Mouse (Mus musculus) liver, postnatal 0 days (tissue): Measurements from ENCODE around the gene Plxdc2. TPM values are rescaled to one million over a fixed set of nuclear protein-coding genes. Genes with fewer than 3 reads are reported as not detected.
A peak's percentile ranks its signal among the peaks of the same experiment; 100 is the strongest.

Experiments used
- ATAC-seq: fragments of 200-750 bp; cut with Nextera tagmentation; 2 replicates; pipeline ENCODE4 v1.8.0; 2017; ENCODE audit warnings: mild to moderate bottlenecking, moderate library complexity
- DNase-seq: peaks from one replicate; pipeline ENCODE4 v3.0.0-alpha.2; 2016
- H3K27ac ChIP-seq: fragments of 300-500 bp; sonication (generic); 2 replicates; pipeline ENCODE4 v1.5.1; 2014; ENCODE audit warnings: antibody characterized with exemption, moderate library complexity, mild to moderate bottlenecking, low read depth
- H3K27me3 ChIP-seq: fragments of 300-500 bp; sonication (generic); 2 replicates; pipeline ENCODE4 v1.6.1; 2014; ENCODE audit warnings: low read length, control low read depth, mixed read lengths; ENCODE audit not compliant: insufficient read depth
- H3K36me3 ChIP-seq: fragments of 300-500 bp; sonication (generic); replicated peaks from 2 replicates; pipeline ENCODE4 v1.6.1; 2014; ENCODE audit warnings: mild to moderate bottlenecking, control low read depth, low read length, moderate library complexity, mixed read lengths; ENCODE audit not compliant: insufficient read depth
- H3K4me1 ChIP-seq: fragments of 300-500 bp; sonication (generic); 2 replicates; pipeline ENCODE4 v1.6.1; 2014; ENCODE audit warnings: antibody characterized with exemption, mild to moderate bottlenecking, control low read depth; ENCODE audit not compliant: insufficient read depth
- H3K4me2 ChIP-seq: fragments of 300-500 bp; sonication (generic); 2 replicates; pipeline ENCODE4 v1.6.1; 2014; ENCODE audit warnings: low read depth, mild to moderate bottlenecking, low read length, moderate library complexity, mixed read lengths
- H3K4me3 ChIP-seq: fragments of 300-500 bp; sonication (generic); 2 replicates; pipeline ENCODE4 v1.5.1; 2014; ENCODE audit warnings: low read depth, low read length
- H3K9ac ChIP-seq: fragments of 300-500 bp; sonication (generic); replicated peaks from 2 replicates; pipeline ENCODE4 v1.6.1; 2014; ENCODE audit warnings: mild to moderate bottlenecking, moderate library complexity
- H3K9me3 ChIP-seq: fragments of 300-500 bp; sonication (generic); 2 replicates; pipeline ENCODE4 v1.6.1; 2016; ENCODE audit warnings: mild to moderate bottlenecking, control low read depth, low read length, mixed read lengths
- CTCF ChIP-seq: sonication (generic); IDR thresholded peaks from 2 replicates; pipeline ENCODE4 v1.5.1; 2016; ENCODE audit warnings: antibody characterized with exemption, low read depth
- EP300 ChIP-seq: IDR thresholded peaks from 2 replicates; pipeline ENCODE4 v1.6.1; 2016; ENCODE audit warnings: antibody characterized with exemption, low read depth, mild to moderate bottlenecking
- WGBS: fragments of 180-500 bp; shearing (Covaris S2); extraction: QIAGEN DNeasy Blood & Tissue Kit; methylation state at CpG from one replicate; pipeline ENCODE4 v1.1.7; 2014; ENCODE audit not compliant: insufficient replicate concordance; 5-methylcytosine and 5-hydroxymethylcytosine counted together
- polyA plus RNA-seq: library from polyadenylated mRNA; unstranded; fragments of >200 nt; fragmentation: Nextera tagmentation; extraction: Ambion mirVana; gene quantifications from 2 replicates; pipeline ENCODE4 v1.2.1, GENCODE M21; 2015

The Plxdc2 gene
- polyA plus RNA-seq, 1 experiment from 2014 or later, result 0.81 TPM

DNA sequence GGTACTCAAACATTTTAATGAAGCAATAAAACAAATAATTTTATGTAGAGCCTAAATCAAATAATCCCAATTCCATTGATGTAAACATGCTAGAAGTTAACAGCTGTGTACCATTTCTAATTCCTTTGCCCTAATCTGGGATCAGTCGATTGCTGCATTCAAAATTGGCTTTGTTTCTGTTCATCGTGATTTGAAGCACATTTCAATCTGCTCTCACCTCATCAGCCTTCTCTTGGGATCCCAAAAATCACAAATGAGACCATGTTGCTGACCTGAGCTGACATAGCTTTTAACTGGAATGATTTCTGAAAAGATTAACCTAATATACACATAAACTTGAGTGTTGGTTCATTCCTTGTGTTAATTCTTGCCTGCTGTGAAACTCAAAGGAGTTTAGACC, 340.3 kb downstream of the Plxdc2 start:
- WGBS, result 63% methylated on average over 2 of the region's 2 CpGs
- DNase-seq, result no peak

DNA sequence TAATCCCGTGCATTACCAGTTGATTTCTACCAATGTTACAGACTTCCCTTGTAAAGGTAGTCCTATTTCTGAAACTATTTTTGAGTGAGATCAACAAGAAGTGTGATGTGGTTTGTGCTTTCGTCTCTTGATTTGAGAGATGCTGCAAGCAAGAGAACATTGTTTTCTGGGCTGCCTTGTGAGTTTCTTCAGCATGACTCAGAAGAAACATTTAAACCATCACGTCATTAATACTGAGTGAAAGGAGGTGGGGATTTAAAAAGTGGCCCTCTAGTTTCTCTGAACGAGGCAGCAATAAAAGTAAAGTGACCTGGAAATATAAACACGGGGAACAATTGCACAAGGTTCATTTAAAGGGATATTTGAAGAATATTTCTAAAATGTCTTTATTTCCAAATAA, 341.1 kb downstream of the Plxdc2 start:
- no peak overlapping the region for H3K4me3 ChIP-seq
- no peak overlapping the region for H3K9ac ChIP-seq
- H3K36me3 ChIP-seq, result no peaks in the 10 kb centered on the region
- DNase-seq, result no peak
- no peak overlapping the region for H3K27ac ChIP-seq
- H3K4me1 ChIP-seq, result no peaks in the 10 kb centered on the region
- no peak overlapping the region for H3K4me2 ChIP-seq
- H3K27me3 ChIP-seq, result no peaks in the 10 kb centered on the region
- TF ChIP-seq EP300 (no peak), CTCF (no peak)
- 66% methylated on average over 5 of the region's 5 CpGs for WGBS
- H3K9me3 ChIP-seq, result no peaks in the 10 kb centered on the region
- no peak for ATAC-seq

More for the DNA sequence above, 340.3 kb downstream of the Plxdc2 start:
- Histone ChIP-seq H3K27ac (no peak overlapping the region), H3K27me3 (no peaks in the 10 kb centered on the region), H3K9ac (no peak overlapping the region), H3K4me1 (no peaks in the 10 kb centered on the region), H3K9me3 (no peaks in the 10 kb centered on the region), H3K4me3 (no peak overlapping the region), H3K36me3 (no peaks in the 10 kb centered on the region), H3K4me2 (no peak overlapping the region)
- TF ChIP-seq EP300 (no peak), CTCF (no peak)
- no peak for ATAC-seq

DNA sequence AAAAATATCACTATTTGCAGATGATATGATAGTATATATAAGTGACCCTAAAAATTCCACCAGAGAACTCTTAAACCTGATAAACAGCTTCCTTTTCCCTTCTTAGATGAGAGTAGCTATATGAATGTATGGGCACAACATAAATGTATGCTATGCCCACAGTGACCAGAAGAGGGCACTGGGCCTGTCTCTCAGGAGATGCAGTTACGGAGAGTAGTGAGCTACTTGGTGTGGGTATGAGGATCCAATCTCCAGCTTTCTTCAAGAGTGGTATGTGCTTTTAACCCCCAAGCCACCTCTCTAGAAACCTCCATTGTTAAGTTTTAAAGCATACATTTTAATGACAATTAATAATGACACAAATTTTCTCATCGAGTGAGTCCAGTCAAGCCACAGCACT, 350.1 kb downstream of the Plxdc2 start:
- Histone ChIP-seq H3K4me3 (no peak overlapping the region), H3K36me3 (no peaks in the 10 kb centered on the region), H3K4me2 (no peak overlapping the region), H3K9me3 (no peaks in the 10 kb centered on the region), H3K27me3 (no peaks in the 10 kb centered on the region), H3K27ac (no peak overlapping the region), H3K9ac (no peak overlapping the region), H3K4me1 (no peaks in the 10 kb centered on the region)
- ATAC-seq (no peak), DNase-seq (no peak)
- TF ChIP-seq CTCF (peak; percentile 39; the same call in 1 of the 2 replicates), EP300 (no peak)
- WGBS, result 81% methylated on average over 2 of the region's 2 CpGs

DNA sequence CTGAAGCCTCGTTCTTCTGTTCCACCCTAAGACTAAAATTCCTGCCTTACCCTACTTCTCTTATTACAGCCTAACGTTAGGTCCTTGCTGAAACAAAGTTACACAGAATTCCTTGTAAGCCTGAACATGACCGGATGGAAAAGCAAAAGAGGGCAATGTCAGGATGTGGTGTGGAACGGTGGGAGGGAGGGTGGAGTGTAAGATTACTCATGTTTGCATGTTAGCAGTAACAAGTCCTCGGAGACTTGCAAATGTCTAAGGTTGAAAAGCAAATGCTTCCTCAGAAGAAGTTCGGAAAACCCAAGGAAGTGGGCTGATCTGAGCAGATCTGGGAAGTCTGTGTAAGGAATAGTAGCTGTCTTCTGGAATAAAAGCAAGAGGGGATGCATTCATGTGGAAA, 353.8 kb downstream of the Plxdc2 start:
- no peak for ATAC-seq
- Histone ChIP-seq H3K4me1 (no peaks in the 10 kb centered on the region), H3K27me3 (no peaks in the 10 kb centered on the region), H3K36me3 (no peaks in the 10 kb centered on the region), H3K4me2 (no peak overlapping the region), H3K4me3 (no peak overlapping the region), H3K9me3 (no peaks in the 10 kb centered on the region), H3K27ac (no peak overlapping the region), H3K9ac (no peak overlapping the region)
- TF ChIP-seq CTCF (no peak), EP300 (no peak)
- DNase-seq, result no peak
- WGBS, result 68% methylated on average over 6 of the region's 6 CpGs

DNA sequence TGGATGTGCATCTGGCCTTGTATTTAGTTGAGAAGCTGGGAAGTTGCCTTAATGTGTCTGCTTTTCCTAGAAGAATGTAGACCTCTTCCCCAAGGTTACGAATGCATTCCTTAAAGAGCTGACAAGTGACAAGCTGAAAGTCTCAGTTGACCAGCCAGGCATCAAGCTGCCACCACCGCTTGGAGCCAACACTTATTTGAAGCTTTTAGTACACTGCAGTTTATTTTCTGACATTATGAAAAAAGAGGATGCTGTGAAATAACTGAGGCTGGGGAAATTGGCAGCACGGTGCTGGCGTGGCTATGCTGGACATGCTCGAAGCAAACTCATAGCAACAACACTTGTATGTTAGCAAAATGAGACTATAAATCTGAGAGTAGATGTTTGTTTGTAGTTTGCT, 374.9 kb downstream of the Plxdc2 start:
- no peak for ATAC-seq

DNA sequence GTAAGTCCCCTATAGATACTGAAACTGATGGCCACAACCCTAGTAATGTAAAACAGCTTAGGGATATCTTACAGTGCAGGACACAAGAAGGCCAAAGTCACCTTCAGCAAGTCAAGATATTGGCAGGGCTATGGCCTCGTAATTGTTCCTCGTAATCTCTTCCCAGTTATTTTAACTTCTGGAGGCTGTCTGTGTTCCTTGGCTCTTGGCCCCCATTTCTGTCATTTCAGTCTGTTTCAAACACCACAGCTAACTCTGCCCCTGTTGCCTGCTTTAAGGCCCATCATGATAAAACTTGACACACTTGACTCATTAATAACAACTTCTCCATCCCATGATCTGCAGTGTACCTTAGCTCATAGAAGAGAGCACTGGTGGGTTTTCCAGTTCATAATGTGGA, 378.3 kb downstream of the Plxdc2 start:
- Histone ChIP-seq H3K4me2 (no peak overlapping the region), H3K9ac (no peak overlapping the region), H3K27ac (no peak overlapping the region), H3K4me1 (no peaks in the 10 kb centered on the region), H3K36me3 (no peaks in the 10 kb centered on the region), H3K9me3 (no peaks in the 10 kb centered on the region), H3K4me3 (no peak overlapping the region), H3K27me3 (no peaks in the 10 kb centered on the region)
- no peak for TF ChIP-seq CTCF
- no peak for TF ChIP-seq EP300
- DNase-seq (no peak), ATAC-seq (no peak)
- 75% methylated on average over 2 of the region's 2 CpGs for WGBS

More for the DNA sequence above, 374.9 kb downstream of the Plxdc2 start:
- Histone ChIP-seq H3K4me2 (no peak overlapping the region), H3K27ac (no peak overlapping the region), H3K4me3 (no peak overlapping the region), H3K9ac (no peak overlapping the region), H3K36me3 (no peaks in the 10 kb centered on the region), H3K4me1 (no peaks in the 10 kb centered on the region), H3K9me3 (no peaks in the 10 kb centered on the region), H3K27me3 (no peaks in the 10 kb centered on the region)
- WGBS, result 75% methylated on average over 5 of the region's 5 CpGs
- no peak for DNase-seq
- TF ChIP-seq CTCF, result no peak
- TF ChIP-seq EP300, result no peak

DNA sequence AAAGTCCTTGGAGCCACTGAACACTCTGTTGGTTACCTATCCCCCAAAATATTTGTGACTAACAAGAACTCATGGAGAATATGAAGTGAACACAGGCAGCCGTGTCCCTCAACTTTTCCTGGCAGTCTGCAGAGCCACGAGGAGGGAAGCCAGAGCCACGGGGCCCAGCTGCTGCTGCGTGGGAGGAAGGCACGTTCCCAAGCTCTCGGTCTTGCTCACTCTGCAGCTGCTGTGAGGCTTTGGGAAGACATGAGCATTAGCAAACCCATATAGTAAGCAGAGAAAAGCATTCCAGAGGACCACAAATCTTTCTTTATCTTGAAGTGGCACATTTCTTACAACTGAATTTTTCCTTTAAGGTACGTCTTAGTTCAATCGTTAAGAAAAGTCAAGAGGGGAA, 382.1 kb downstream of the Plxdc2 start:
- 13% methylated on average over 8 of the region's 8 CpGs for WGBS
- ATAC-seq (no peak), DNase-seq (no peak)
- no peak overlapping the region for H3K4me2 ChIP-seq
- no peaks in the 10 kb centered on the region for H3K9me3 ChIP-seq
- no peaks in the 10 kb centered on the region for H3K27me3 ChIP-seq
- H3K36me3 ChIP-seq, result no peaks in the 10 kb centered on the region
- no peak overlapping the region for H3K9ac ChIP-seq
- TF ChIP-seq EP300 (no peak), CTCF (no peak)
- no peak overlapping the region for H3K27ac ChIP-seq
- H3K4me1 ChIP-seq, result no peaks in the 10 kb centered on the region
- no peak overlapping the region for H3K4me3 ChIP-seq
